Mouse (Mus musculus) forebrain, postnatal 0 days (tissue): ENCODE results near the gene Nrp1. TPM values are rescaled to one million over a fixed set of nuclear protein-coding genes. Genes with fewer than 3 reads are reported as not detected.

Source experiments
- ATAC-seq: fragments of 200-750 bp; cut with Nextera tagmentation; 2 replicates; pipeline ENCODE4 v1.8.0; 2017; ENCODE audit warnings: mild to moderate bottlenecking, moderate library complexity
- DNase-seq: peaks from one replicate; pipeline ENCODE4 v3.0.0-alpha.2; 2015
- H3K27ac ChIP-seq: fragments of 300-500 bp; sonication (generic); 2 replicates; pipeline ENCODE4 v1.5.1; 2014; ENCODE audit warnings: low read depth, mild to moderate bottlenecking, antibody characterized with exemption, low read length, moderate library complexity, mixed read lengths
- H3K27me3 ChIP-seq: fragments of 300-500 bp; sonication (generic); 2 replicates; pipeline ENCODE4 v1.6.1; 2014; ENCODE audit warnings: mild to moderate bottlenecking, low read length, mixed read lengths; ENCODE audit not compliant: insufficient read depth
- H3K36me3 ChIP-seq: fragments of 300-500 bp; sonication (generic); 2 replicates; pipeline ENCODE4 v1.6.1; 2014; ENCODE audit warnings: mild to moderate bottlenecking, moderate library complexity; ENCODE audit not compliant: insufficient read depth
- H3K4me1 ChIP-seq: fragments of 300-500 bp; sonication (generic); 2 replicates; pipeline ENCODE4 v1.6.1; 2014; ENCODE audit warnings: antibody characterized with exemption; ENCODE audit not compliant: insufficient read depth
- H3K4me2 ChIP-seq: fragments of 300-500 bp; sonication (generic); 2 replicates; pipeline ENCODE4 v1.6.1; 2014; ENCODE audit warnings: low read depth, mild to moderate bottlenecking, moderate library complexity
- H3K4me3 ChIP-seq: fragments of 300-500 bp; sonication (generic); 2 replicates; pipeline ENCODE4 v1.5.1; 2014; ENCODE audit warnings: low read depth, low read length, mixed read lengths
- H3K9ac ChIP-seq: fragments of 300-500 bp; sonication (generic); 2 replicates; pipeline ENCODE4 v1.6.1; 2014; ENCODE audit warnings: mild to moderate bottlenecking
- H3K9me3 ChIP-seq: fragments of 300-500 bp; sonication (generic); 2 replicates; pipeline ENCODE4 v1.6.1; 2016; ENCODE audit warnings: low read length
- CTCF ChIP-seq: sonication (generic); IDR thresholded peaks from 2 replicates; pipeline ENCODE4 v1.5.1; 2016; ENCODE audit warnings: antibody characterized with exemption, control low read depth, low read depth
- WGBS: fragments of 180-500 bp; shearing (Covaris S2); extraction: QIAGEN DNeasy Blood & Tissue Kit; methylation state at CpG from one replicate; pipeline ENCODE4 v1.1.7; 2014; 5-methylcytosine and 5-hydroxymethylcytosine counted together
- polyA plus RNA-seq: library from polyadenylated mRNA; unstranded; fragments of >200 nt; fragmentation: Nextera tagmentation; extraction: Ambion mirVana; gene quantifications from 2 replicates; pipeline ENCODE4 v1.2.1, GENCODE M21; 2015
- total RNA-seq: library from RNA; depleted of rRNA; stranded (reverse); fragments of >200 nt; gene quantifications from 2 replicates; pipeline ENCODE4 v1.2.3, GENCODE M21; 2014; rRNA removed

The Nrp1 gene
- total RNA-seq (79.9 and 93.3 TPM in 2 replicates), polyA plus RNA-seq (49.0 and 87.1 TPM in 2 replicates)

DNA sequence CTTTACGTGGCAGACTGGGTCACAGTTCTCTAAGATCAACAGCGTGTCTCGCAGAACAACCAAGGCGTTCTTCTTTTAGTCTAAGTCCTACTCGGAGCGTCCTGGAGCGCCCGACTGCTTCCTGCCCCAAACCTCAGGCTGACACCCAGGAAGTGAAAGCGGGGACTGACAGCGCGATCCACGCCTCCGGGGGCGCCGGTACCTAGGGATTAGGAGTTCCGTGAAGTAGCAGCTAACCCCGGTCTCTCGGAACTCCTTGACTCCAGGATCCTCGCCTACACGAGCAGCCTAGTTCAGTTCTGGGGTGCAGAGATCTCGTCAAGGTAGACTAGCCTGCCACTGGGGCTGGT is at the start of gene Nrp1:
TSS of gene Nrp1 (plus strand) at position 199 of the 350 bp plus-strand sequence.
- Histone ChIP-seq H3K9ac (peak within 1 kb of the TSS; percentile 66), H3K4me2 (peak within 1 kb of the TSS; percentile 99), H3K27me3 (no peaks in the 10 kb centered on the region), H3K9me3 (no peaks in the 10 kb centered on the region), H3K4me3 (peak within 1 kb of the TSS; percentile 62), H3K4me1 (0 out of 2 replicates have a peak, but pooled peaks cover 10% of the 10 kb centered on the region), H3K27ac (peak within 1 kb of the TSS; percentile 95), H3K36me3 (no peaks in the 10 kb centered on the region)
- ATAC-seq (peak; percentile 25), DNase-seq (peak; percentile 72)
- no peak for TF ChIP-seq CTCF
- 0% methylated on average over 21 of the region's 21 CpGs for WGBS

DNA sequence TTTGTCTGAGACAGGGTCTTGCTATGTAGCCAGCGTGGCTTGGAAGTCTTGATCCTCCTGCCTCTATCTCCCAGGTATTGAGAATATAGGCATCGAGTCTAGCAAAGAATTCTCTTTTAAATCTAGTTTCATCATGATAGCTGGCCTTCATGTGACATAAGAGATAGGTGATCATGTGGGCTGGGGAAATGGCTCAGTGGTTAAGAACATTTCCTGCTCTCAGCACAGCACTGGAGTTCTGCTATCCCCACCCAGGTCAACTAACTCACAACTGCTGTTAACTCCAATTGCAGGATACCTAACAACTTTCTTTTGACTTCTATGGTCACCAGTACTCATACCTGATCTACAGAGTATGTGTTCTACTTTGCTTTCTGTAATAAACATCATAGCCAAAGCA is 37.6 kb upstream of the Nrp1 start:
- no peaks in the 10 kb centered on the region for H3K9me3 ChIP-seq
- no peak for DNase-seq
- 84% methylated on average over 2 of the region's 2 CpGs for WGBS
- no peaks in the 10 kb centered on the region for H3K27me3 ChIP-seq
- H3K4me1 ChIP-seq: no peaks in the 10 kb centered on the region
- no peak for ATAC-seq
- no peak for TF ChIP-seq CTCF
- no peak overlapping the region for H3K4me2 ChIP-seq
- no peak overlapping the region for H3K9ac ChIP-seq
- H3K4me3 ChIP-seq: no peak overlapping the region
- no peak overlapping the region for H3K27ac ChIP-seq
- no peaks in the 10 kb centered on the region for H3K36me3 ChIP-seq

DNA sequence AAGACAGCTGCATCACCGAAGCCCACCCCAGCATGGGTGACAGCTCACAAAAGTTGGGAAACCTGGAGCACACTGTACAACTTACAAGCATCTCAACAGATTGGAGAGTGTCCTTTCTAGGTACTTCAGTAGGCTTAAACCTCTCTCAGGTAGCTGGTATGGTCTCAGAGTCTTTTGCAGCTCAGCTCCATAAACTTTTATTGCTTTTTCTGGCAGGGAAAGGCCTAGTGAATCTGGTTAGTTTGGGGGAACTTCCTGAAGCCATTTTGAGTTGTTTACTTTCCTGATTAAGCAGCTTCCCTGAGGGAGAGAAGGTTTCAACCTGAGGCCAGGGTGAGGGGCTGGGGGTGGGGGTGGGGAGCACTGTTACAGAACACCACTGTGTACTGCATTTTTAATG is 31.1 kb upstream of the Nrp1 start:
- Histone ChIP-seq H3K4me1 (no peaks in the 10 kb centered on the region), H3K27ac (no peak overlapping the region), H3K9ac (no peak overlapping the region), H3K9me3 (no peaks in the 10 kb centered on the region), H3K4me2 (no peak overlapping the region), H3K36me3 (no peaks in the 10 kb centered on the region), H3K4me3 (no peak overlapping the region), H3K27me3 (no peaks in the 10 kb centered on the region)
- 90% methylated on average over 1 of the region's 1 CpGs for WGBS
- DNase-seq: no peak
- TF ChIP-seq CTCF: no peak
- no peak for ATAC-seq

DNA sequence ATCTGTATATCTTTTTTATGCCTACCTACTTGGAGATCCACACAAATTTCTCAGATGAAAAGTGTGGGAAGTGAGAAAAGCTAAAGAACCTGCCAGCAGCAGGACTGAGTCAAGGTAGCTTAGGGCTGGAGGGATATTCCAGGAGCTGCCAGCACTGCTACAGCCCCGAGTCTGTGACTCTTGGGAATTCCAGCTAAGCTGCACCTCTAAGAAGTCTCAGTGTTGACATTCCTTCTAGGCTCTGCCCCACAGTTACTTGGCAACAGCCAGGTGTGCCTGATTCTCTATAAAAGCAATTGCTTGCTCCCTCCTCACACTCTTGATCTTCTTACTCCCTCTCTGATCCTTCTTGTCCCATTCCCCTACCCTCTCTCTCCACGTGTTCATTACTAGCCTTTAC is 30.5 kb upstream of the Nrp1 start:
- no peaks in the 10 kb centered on the region for H3K27me3 ChIP-seq
- WGBS: 21% methylated on average over 2 of the region's 2 CpGs
- no peak for ATAC-seq

DNA sequence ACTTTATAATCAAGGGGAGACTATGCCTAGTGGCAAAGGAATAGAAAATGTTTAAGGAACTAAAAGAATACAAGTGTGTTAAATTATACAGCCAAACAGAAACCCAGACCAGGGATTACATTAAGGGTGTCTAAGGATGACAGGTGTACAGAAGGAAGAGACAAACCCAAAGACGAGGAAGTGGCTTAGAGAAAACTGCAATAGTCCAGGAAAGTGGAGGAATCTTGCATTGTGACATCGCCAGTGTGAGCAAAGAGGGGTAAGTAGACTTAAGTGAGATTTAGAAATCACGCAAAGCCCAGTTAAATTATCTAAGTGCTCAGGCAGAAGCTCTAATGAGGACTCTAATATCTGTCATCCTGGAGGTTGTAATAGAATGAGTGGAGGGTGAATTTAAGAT is 28.9 kb upstream of the Nrp1 start:
- DNase-seq (no peak), ATAC-seq (no peak)
- Histone ChIP-seq H3K9ac (no peak overlapping the region), H3K9me3 (no peaks in the 10 kb centered on the region), H3K4me3 (no peak overlapping the region), H3K4me2 (no peak overlapping the region), H3K36me3 (no peaks in the 10 kb centered on the region), H3K27ac (no peak overlapping the region), H3K27me3 (no peaks in the 10 kb centered on the region), H3K4me1 (no peaks in the 10 kb centered on the region)
- TF ChIP-seq CTCF: no peak
- WGBS: 91% methylated on average over 3 of the region's 3 CpGs

More for the DNA sequence above, 30.5 kb upstream of the Nrp1 start:
- no peak for TF ChIP-seq CTCF
- Histone ChIP-seq H3K27ac (no peak overlapping the region), H3K9me3 (no peaks in the 10 kb centered on the region), H3K4me2 (no peak overlapping the region), H3K4me3 (no peak overlapping the region), H3K9ac (no peak overlapping the region), H3K4me1 (no peaks in the 10 kb centered on the region), H3K36me3 (no peaks in the 10 kb centered on the region)
- no peak for DNase-seq

DNA sequence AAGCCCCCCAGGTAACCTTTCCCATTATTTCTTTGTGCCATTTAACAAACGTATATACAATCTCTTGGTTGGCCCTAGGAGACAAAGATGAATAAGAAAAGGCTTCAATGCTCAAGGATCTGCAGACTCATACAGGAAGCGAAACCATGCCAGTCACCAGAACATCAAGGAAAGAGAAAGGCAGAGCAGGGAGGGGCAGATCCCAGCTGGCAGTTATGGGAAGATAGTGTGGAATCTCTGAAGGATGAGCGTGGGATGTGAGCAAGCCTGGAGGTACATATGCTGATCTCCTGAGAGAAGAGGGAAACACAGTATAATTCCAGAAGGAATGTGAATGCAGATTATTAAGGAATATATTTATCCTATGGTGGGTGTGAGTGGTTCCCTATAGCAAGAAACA is 22.4 kb upstream of the Nrp1 start:
- H3K27me3 ChIP-seq: no peaks in the 10 kb centered on the region
- H3K4me2 ChIP-seq: no peak overlapping the region
- H3K36me3 ChIP-seq: no peaks in the 10 kb centered on the region
- ATAC-seq (no peak), DNase-seq (no peak)
- H3K9me3 ChIP-seq: no peaks in the 10 kb centered on the region
- H3K4me3 ChIP-seq: no peak overlapping the region
- WGBS: 83% methylated on average over 3 of the region's 3 CpGs
- H3K4me1 ChIP-seq: no peaks in the 10 kb centered on the region
- no peak overlapping the region for H3K9ac ChIP-seq
- no peak for TF ChIP-seq CTCF
- no peak overlapping the region for H3K27ac ChIP-seq

DNA sequence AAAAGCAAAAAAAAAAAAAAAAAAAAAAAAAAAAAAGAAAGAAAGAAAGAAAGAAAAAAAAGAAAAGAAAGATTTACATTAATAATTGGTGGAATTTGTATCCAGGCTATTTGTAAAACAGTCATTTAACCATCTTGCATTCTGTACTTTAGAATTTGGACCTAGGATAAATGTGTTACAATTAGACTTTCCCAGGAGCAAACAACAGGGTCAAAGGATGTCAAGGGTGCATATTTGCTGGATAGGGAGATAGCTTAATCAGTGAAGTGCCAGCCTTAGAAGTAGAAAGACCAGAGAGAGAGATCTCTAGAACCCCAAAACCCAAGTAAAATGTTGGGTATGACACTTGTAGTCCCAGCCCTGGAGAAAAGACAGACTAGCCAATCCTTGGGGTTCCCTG is 19.5 kb upstream of the Nrp1 start:
- H3K27ac ChIP-seq: no peak overlapping the region
- no peaks in the 10 kb centered on the region for H3K9me3 ChIP-seq
- H3K36me3 ChIP-seq: no peaks in the 10 kb centered on the region
- no peaks in the 10 kb centered on the region for H3K27me3 ChIP-seq
- ATAC-seq (no peak), DNase-seq (no peak)
- H3K9ac ChIP-seq: no peak overlapping the region
- H3K4me2 ChIP-seq: no peak overlapping the region
- no peak overlapping the region for H3K4me3 ChIP-seq
- TF ChIP-seq CTCF: no peak
- no peaks in the 10 kb centered on the region for H3K4me1 ChIP-seq

DNA sequence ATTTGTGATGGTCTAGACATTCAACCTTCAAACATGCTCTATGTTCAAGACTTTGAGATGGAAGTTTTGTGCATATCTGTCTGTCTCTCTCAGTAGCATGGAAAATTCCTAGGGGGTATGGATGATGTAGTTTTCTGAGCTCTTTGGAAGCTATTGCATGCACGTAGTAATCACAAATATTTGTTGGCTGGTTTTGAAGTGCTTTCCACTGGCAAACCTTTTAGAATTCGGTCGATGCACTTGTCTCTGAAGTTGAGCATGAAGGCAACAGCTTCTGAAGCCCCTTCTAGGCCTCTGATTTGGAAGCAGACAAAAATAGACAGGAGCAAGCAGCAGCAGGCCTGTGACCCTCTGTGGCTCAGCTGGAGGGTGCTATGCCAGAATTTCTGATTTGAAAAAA is 18.9 kb upstream of the Nrp1 start:
- Histone ChIP-seq H3K27me3 (no peaks in the 10 kb centered on the region), H3K4me1 (no peaks in the 10 kb centered on the region), H3K36me3 (no peaks in the 10 kb centered on the region), H3K4me3 (no peak overlapping the region), H3K9me3 (no peaks in the 10 kb centered on the region), H3K9ac (no peak overlapping the region), H3K27ac (no peak overlapping the region), H3K4me2 (no peak overlapping the region)
- no peak for ATAC-seq
- 79% methylated on average over 3 of the region's 3 CpGs for WGBS
- no peak for DNase-seq
- no peak for TF ChIP-seq CTCF
